Mouse (Mus musculus): ENCODE measurements around the gene Fgfr2. TPM values are rescaled to one million over a fixed set of nuclear protein-coding genes. Genes with fewer than 3 reads are reported as not detected.
"Not testable (repeated sequence)": the region's sequence is repeated elsewhere in the genome, so short reads cannot be mapped to it uniquely, and the experiment has no call there.

Fgfr2 gene
- polyA plus RNA-seq, 1 experiment, result 59.9 TPM

DNA sequence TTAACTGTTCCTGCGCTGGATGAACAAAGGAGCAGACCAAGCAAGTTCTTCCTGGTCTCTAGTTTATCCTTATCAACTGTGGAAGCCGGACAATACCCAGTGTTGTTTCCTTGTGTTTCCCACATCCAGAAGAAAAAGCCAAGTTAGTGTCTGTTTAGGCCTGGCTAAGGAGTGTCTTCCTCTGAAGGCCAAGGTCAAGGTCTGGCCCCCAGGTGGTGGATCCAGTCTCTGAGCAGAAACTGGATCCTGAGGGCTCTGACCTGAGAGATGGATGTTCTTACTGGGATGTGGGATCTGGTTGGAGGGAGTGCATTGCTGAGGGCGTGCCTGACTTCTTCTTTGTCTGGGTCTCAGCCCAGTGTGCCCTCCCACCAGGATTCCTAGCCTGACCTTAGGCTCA is 1657.4 kb downstream of the Fgfr2 start:
- TF ChIP-seq POLR2A (IDR thresholded peaks at IDR 0.05; ENCODE audit: low read depth, low read length), result no peak
- no peak for TF ChIP-seq CTCF (IDR thresholded peaks at IDR 0.05; ENCODE audit: borderline replicate concordance, insufficient read depth, low read length)
- Histone ChIP-seq H3K4me3 (ENCODE audit: insufficient read depth, low read length) (no peak overlapping the region), H3K4me1 (ENCODE audit: control insufficient read depth, insufficient read depth, low read length) (no peaks in the 10 kb centered on the region), H3K27ac (ENCODE audit: insufficient read depth, low read length) (no peak overlapping the region)

DNA sequence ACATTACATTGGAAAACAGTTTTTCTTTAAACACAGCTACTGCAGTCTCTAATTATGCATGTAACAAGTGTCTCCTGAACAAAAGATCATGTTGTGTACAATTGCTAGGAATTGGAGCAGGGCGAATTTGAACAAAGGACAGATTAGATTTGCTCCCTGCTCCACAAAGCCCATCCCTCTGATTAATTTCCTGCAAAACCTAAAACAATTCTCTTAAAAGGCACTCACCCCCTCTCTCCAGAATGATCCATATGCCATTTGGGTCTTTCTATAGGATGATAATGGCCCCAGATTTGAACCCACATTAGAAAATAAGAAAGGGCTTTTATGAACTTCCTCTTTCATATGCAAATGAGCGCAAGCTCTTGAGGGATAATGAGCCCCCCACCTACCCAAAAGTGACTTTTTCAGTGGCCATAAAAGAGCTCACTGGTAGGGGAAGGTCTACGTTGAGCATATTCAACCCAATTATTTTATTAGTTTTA is 1658.0 kb downstream of the Fgfr2 start:
- TF ChIP-seq CTCF (IDR thresholded peaks at IDR 0.05; ENCODE audit: borderline replicate concordance, insufficient read depth, low read length) (no peak), POLR2A (IDR thresholded peaks at IDR 0.05; ENCODE audit: low read depth, low read length) (no peak)
- no peak overlapping the region for H3K4me3 ChIP-seq (ENCODE audit: insufficient read depth, low read length)
- H3K4me1 ChIP-seq (ENCODE audit: control insufficient read depth, insufficient read depth, low read length), result no peaks in the 10 kb centered on the region
- no peak overlapping the region for H3K27ac ChIP-seq (ENCODE audit: insufficient read depth, low read length)

DNA sequence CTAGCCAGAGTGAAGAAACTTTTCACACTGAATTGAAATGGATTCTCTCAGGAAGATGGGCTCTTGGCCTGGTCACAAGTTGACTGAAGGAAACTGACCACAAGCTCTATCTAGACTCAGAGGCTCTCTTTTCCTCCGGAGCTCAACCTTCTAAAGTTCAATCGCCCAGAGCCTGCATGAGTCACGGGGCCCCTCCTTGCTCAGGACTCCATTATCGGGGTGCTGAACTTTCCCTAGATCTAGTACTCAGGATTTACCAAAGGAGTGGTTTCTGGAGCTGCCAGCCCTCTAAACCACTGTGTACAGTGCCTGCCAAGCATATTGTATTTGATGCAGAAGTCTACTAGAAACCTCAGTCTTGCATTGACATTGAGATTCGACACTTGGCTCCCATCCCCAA is 1666.4 kb downstream of the Fgfr2 start:
- no peak for TF ChIP-seq CTCF (IDR thresholded peaks at IDR 0.05; ENCODE audit: borderline replicate concordance, insufficient read depth, low read length)
- no peak for TF ChIP-seq POLR2A (IDR thresholded peaks at IDR 0.05; ENCODE audit: low read depth, low read length)
- no peaks in the 10 kb centered on the region for H3K4me1 ChIP-seq (ENCODE audit: control insufficient read depth, insufficient read depth, low read length)
- H3K27ac ChIP-seq (ENCODE audit: insufficient read depth, low read length), result no peak overlapping the region
- no peak overlapping the region for H3K4me3 ChIP-seq (ENCODE audit: insufficient read depth, low read length)

DNA sequence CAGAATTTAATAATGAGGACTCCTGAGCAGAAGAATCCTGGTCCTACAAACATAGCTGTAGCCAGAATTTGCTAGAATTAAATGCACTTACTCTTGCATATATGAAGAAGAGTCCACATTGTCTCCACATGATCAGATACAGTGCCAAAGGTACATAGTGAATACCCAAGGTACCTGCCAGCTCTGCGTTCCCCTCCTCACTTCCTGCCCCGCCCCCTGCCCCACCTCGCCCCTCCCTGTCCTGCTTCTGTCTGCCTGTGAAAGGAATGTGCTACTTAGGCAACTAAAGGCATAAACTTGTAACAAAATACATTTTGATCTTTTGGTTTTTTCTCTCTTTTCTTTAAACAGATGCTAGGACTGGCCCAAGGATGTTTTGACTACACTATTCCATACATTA is 1686.1 kb downstream of the Fgfr2 start:
- Histone ChIP-seq H3K4me3 (ENCODE audit: insufficient read depth, low read length) (no peak overlapping the region), H3K4me1 (ENCODE audit: control insufficient read depth, insufficient read depth, low read length) (no peaks in the 10 kb centered on the region)
- TF ChIP-seq POLR2A (IDR thresholded peaks at IDR 0.05; ENCODE audit: low read depth, low read length), result no peak

DNA sequence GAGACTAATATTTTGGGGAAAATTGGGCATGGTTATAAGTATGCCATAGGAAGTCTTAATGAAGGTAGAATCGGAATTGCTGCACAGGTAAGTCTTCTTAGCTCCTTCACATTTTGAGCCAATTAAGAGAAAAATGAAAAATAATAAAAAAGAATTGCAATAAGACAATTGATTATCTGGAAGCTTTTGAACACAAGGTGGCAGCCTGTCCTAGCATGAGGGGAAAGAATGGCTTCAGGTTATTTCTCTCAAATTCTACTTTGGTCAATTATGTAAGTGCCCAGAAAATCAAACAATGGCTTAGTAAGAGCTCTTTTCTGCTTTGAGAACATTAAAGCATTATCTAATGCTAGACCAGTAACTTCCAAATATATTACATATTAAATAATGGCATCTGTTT is 1688.9 kb downstream of the Fgfr2 start:
- Histone ChIP-seq H3K4me3 (ENCODE audit: insufficient read depth, low read length) (no peak overlapping the region), H3K4me1 (ENCODE audit: control insufficient read depth, insufficient read depth, low read length) (no peaks in the 10 kb centered on the region), H3K27ac (ENCODE audit: insufficient read depth, low read length) (no peak overlapping the region)
- TF ChIP-seq CTCF (IDR thresholded peaks at IDR 0.05; ENCODE audit: borderline replicate concordance, insufficient read depth, low read length) (no peak), POLR2A (IDR thresholded peaks at IDR 0.05; ENCODE audit: low read depth, low read length) (no peak)

More for the DNA sequence above, 1686.1 kb downstream of the Fgfr2 start:
- H3K27ac ChIP-seq (ENCODE audit: insufficient read depth, low read length), result no peak overlapping the region

DNA sequence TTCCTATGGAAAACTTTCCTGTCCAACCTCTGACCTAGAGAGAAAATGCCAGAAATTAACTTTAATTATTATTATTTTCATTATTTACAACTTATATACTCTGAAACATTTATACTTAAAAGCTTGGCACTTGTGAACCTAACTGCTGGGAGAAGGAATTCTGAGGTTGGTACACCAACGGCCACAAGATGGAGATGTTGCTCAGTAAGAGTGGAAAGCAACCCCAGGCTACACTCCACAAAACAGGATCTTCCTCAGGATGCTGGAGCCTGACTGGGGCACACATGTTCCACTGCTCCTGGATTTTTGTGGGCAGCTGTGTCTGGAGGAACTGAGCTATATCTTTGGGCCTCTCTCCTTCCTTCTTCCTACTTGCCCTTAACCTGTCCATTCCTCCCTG is 1690.9 kb downstream of the Fgfr2 start:
- TF ChIP-seq POLR2A (IDR thresholded peaks at IDR 0.05; ENCODE audit: low read depth, low read length), result no peak
- no peak for TF ChIP-seq CTCF (IDR thresholded peaks at IDR 0.05; ENCODE audit: borderline replicate concordance, insufficient read depth, low read length)
- Histone ChIP-seq H3K27ac (ENCODE audit: insufficient read depth, low read length) (no peak overlapping the region), H3K4me1 (ENCODE audit: control insufficient read depth, insufficient read depth, low read length) (no peaks in the 10 kb centered on the region), H3K4me3 (ENCODE audit: insufficient read depth, low read length) (no peak overlapping the region)

DNA sequence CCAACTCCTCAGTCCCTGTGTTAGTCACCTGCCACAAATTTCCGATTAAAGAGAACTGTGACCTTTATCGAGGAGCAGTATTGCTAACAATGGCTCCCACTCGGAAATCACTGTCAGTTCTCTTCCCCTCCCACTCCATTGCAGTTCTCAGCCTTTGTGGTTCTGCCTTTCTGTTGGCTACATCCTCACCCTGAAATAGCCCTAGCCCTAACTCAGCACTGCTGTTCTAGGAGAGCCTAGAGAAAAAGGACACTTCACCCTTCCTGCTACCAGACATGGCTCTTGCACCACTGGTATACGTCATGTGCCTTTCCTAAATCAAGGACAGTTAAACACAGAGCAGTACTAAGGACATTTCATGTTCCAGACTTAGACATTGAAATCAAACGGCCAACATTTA is 1695.8 kb downstream of the Fgfr2 start:
- Histone ChIP-seq H3K27ac (ENCODE audit: insufficient read depth, low read length) (no peak overlapping the region), H3K4me3 (ENCODE audit: insufficient read depth, low read length) (no peak overlapping the region), H3K4me1 (ENCODE audit: control insufficient read depth, insufficient read depth, low read length) (no peaks in the 10 kb centered on the region)
- TF ChIP-seq CTCF (IDR thresholded peaks at IDR 0.05; ENCODE audit: borderline replicate concordance, insufficient read depth, low read length) (no peak), POLR2A (IDR thresholded peaks at IDR 0.05; ENCODE audit: low read depth, low read length) (no peak)

DNA sequence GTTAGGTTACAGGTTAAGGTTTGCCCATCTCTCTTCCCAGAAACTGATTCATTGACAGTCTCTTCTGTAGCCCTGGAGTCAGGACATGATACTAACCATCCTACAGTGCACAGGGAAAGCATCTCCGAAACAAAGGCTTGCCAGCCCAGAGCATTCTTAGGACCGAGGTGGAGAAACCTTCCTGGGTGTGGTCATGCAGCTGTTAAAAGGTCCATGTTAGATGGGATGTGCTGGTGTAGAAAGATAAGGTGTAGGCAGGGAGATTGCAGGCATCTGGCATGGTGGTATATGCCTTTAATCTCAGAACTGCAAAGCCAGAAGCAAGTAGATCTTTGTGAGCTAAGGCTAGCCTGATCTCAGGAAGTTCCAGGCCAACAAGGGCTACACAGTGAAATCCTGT is 1698.2 kb downstream of the Fgfr2 start:
- no peaks in the 10 kb centered on the region for H3K4me1 ChIP-seq (ENCODE audit: control insufficient read depth, insufficient read depth, low read length)
- H3K27ac ChIP-seq (ENCODE audit: insufficient read depth, low read length), result no peak overlapping the region
- TF ChIP-seq POLR2A (IDR thresholded peaks at IDR 0.05; ENCODE audit: low read depth, low read length), result no peak
- no peak for TF ChIP-seq CTCF (IDR thresholded peaks at IDR 0.05; ENCODE audit: borderline replicate concordance, insufficient read depth, low read length)

DNA sequence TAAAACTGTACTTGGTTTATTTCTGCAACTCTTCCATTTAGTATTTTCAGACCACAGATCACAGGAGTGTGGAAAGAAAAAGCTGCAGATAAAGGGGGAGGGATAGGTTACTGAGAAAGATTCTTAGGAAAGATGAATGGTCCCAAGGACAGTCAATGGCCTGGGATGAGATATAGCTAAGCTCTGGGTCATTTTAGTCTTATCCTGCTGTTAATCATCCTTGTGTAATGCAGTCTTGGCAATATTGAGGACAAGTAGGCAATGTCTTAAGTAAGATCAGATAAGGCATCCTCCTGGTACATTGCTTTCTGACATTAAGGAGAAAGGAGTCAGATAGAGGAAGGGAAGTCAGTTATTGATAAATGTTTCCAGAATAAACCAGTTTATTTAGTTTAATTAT is 1705.5 kb downstream of the Fgfr2 start:
- no peak overlapping the region for H3K27ac ChIP-seq (ENCODE audit: insufficient read depth, low read length)
- no peak overlapping the region for H3K4me3 ChIP-seq (ENCODE audit: insufficient read depth, low read length)
- H3K4me1 ChIP-seq (ENCODE audit: control insufficient read depth, insufficient read depth, low read length), result no peaks in the 10 kb centered on the region
- no peak for TF ChIP-seq CTCF (IDR thresholded peaks at IDR 0.05; ENCODE audit: borderline replicate concordance, insufficient read depth, low read length)

More for the DNA sequence above, 1698.2 kb downstream of the Fgfr2 start:
- H3K4me3 ChIP-seq (ENCODE audit: insufficient read depth, low read length), result no peak overlapping the region

DNA sequence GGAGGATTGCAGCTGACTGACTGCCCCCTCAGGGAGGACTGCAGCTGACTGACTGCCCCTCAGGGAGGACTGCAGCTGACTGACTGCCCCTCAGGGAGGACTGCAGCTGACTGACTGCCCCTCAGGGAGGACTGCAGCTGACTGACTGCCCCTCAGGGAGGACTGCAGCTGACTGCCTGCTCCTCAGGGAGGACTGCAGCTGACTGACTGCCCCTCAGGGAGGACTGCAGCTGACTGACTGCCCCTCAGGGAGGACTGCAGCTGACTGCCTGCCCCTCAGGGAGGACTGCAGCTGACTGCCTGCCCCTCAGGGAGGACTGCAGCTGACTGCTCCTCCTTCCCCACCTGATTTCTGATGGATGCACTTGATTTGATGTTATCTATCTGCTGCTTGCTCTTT is 1706.4 kb downstream of the Fgfr2 start:
- H3K4me3 ChIP-seq (ENCODE audit: insufficient read depth, low read length); H3K4me1 ChIP-seq (ENCODE audit: control insufficient read depth, insufficient read depth, low read length); H3K27ac ChIP-seq (ENCODE audit: insufficient read depth, low read length): not testable (repeated sequence)

DNA sequence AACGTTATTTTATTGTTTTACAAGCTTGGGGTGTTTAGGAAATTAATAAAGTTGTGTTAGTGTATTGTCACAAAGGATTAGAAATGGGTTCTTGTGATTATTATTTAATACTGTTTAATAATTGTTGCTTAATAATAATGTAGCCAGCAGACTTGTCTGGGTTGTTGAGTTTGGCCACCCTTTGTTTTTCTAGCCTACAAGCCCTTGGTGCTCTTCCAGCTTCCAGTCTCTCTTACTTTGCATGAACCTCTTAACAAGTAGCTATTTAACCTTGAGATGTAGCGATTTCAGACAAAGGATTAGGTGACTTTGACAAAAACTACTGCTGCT is 1711.2 kb downstream of the Fgfr2 start:
- H3K27ac ChIP-seq (ENCODE audit: insufficient read depth, low read length), result no peak overlapping the region
- TF ChIP-seq CTCF (IDR thresholded peaks at IDR 0.05; ENCODE audit: borderline replicate concordance, insufficient read depth, low read length), result no peak
- TF ChIP-seq POLR2A (IDR thresholded peaks at IDR 0.05; ENCODE audit: low read depth, low read length), result no peak
- H3K4me1 ChIP-seq (ENCODE audit: control insufficient read depth, insufficient read depth, low read length), result no peaks in the 10 kb centered on the region
- no peak overlapping the region; the same call in 1 of the 2 replicates for H3K4me3 ChIP-seq (ENCODE audit: insufficient read depth, low read length)
